Mouse (Mus musculus): ENCODE results near the gene Rara. TPM values are rescaled to one million over a fixed set of nuclear protein-coding genes. Genes with fewer than 3 reads are reported as not detected.

The Rara gene
- polyA plus RNA-seq, 1 experiment from 2014 or later: 43.2 TPM

DNA sequence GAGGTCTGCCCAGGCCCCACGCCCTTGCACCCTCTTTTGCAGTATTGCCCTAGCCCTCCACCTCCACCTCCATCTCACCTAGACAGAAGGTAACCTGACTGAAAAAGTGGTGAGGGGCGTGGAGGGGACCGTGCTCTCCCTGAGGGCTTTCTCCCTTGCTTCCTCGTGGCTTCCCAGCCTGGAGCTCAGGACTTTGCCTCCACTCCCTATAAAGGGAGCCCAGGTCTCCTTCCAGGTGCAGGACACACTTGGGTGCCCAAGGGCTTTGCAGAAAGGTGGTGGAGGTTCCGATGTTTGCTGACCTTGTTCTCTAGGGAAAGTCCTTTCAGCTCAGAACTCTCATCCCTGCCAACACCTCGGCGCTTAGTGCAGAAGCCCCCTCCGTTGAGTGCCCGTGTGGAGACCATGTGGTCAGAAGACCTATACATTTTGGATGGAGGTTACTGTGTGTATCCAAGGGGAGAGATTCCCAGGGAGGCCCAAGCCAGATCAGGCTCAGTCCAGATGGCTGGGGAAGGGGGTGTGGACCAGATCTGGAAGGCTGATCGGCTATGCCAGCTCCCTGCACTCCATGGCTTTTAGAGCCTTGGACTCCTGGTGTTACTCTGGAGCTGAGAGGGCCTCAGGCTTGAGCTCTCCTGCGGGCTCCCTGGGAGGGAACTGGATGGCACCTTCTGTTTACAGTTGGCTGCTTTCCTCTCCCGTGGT, 722 bp downstream of the Rara start:
- no peaks in the 10 kb centered on the region for H3K9me3 ChIP-seq (ENCODE audit: low read depth, low read length)
- no peaks in the 10 kb centered on the region for H3K36me3 ChIP-seq (ENCODE audit: insufficient read depth)
- H3K9ac ChIP-seq: peak overlapping the region; percentile 77
- 8% methylated on average over 12 of the region's 12 CpGs for WGBS
- peak overlapping the region; percentile 92 for H3K27ac ChIP-seq (ENCODE audit: low read depth)
- DNase-seq (no peak), ATAC-seq (ENCODE audit: insufficient read depth) (no peak)
- peak overlapping the region; percentile 91 for H3K4me2 ChIP-seq
- H3K4me3 ChIP-seq (ENCODE audit: low read depth, low read length): peak overlapping the region; percentile 63
- no peaks in the 10 kb centered on the region for H3K27me3 ChIP-seq (ENCODE audit: insufficient read depth, low read length)
- no peak for TF ChIP-seq CTCF (IDR thresholded peaks at IDR 0.05; ENCODE audit: low read depth)
- peaks cover 92% of the 10 kb centered on the region for H3K4me1 ChIP-seq (ENCODE audit: insufficient read depth)

DNA sequence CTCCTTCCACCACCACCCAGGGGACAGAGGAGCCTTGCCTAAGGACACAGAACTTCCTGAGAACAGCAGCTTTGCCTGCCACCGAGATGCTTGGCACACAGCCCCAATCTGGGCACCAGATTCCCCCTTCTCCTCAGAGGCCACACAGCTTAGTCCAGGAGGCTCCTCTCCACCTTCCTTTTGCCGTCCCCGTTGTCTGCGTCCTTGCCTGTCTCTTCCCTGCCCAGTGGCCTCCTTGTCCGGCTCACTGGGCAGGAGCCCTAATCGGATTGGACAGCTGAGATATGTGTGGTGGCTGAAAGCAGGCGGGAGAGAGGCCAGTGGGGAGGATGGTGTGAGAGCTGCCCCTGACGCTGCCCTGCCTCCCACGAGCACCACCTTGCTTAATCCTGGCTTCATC, 1.9 kb downstream of the Rara start:
- ATAC-seq (ENCODE audit: insufficient read depth) (no peak), DNase-seq (peak; percentile 45)
- H3K4me3 ChIP-seq (ENCODE audit: low read depth, low read length): peak overlapping the region; percentile 63
- 7% methylated on average over 9 of the region's 9 CpGs for WGBS
- no peak for TF ChIP-seq CTCF (IDR thresholded peaks at IDR 0.05; ENCODE audit: low read depth)
- peaks cover 82% of the 10 kb centered on the region for H3K4me1 ChIP-seq (ENCODE audit: insufficient read depth)
- H3K36me3 ChIP-seq (ENCODE audit: insufficient read depth): no peaks in the 10 kb centered on the region
- H3K27me3 ChIP-seq (ENCODE audit: insufficient read depth, low read length): no peaks in the 10 kb centered on the region
- H3K4me2 ChIP-seq: peak overlapping the region; percentile 91
- peak overlapping the region; percentile 92 for H3K27ac ChIP-seq (ENCODE audit: low read depth)
- H3K9ac ChIP-seq: peak overlapping the region; percentile 1; the same call in 1 of the 2 replicates
- H3K9me3 ChIP-seq (ENCODE audit: low read depth, low read length): no peaks in the 10 kb centered on the region

DNA sequence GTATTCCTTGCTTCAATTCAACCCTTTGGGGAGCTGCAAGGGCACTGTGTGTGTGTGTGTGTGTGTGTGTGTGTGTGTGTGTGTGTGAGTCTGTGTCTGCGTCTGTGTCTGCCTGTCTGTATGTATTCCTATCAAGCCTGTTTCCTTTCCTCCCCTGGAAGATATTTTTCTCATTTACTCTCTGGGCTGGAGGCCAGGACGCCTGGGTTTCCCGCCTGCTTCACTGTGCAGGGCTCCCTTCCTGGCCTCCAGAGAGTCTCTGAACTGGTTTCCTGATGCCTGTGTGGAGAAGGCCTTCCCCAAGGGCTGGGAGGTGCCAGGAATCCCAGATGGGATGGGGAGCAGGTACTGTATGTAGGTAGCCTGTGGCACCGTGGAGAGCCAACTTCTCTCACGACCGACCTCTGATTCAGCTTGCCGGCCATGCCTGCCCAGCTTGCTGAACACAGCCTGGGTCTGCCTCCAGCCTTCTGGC, 2.5 kb downstream of the Rara start:
- Histone ChIP-seq H3K4me3 (ENCODE audit: low read depth, low read length) (peak overlapping the region; percentile 63; the same call in 1 of the 2 replicates), H3K9me3 (ENCODE audit: low read depth, low read length) (no peaks in the 10 kb centered on the region), H3K9ac (peak overlapping the region; percentile 9), H3K36me3 (ENCODE audit: insufficient read depth) (no peaks in the 10 kb centered on the region), H3K4me2 (peak overlapping the region; percentile 91), H3K27ac (ENCODE audit: low read depth) (peak overlapping the region; percentile 92), H3K27me3 (ENCODE audit: insufficient read depth, low read length) (no peaks in the 10 kb centered on the region), H3K4me1 (ENCODE audit: insufficient read depth) (peaks cover 75% of the 10 kb centered on the region)
- DNase-seq (peak; percentile 78), ATAC-seq (ENCODE audit: insufficient read depth) (no peak)
- no peak for TF ChIP-seq CTCF (IDR thresholded peaks at IDR 0.05; ENCODE audit: low read depth)
- 36% methylated on average over 7 of the region's 7 CpGs for WGBS

DNA sequence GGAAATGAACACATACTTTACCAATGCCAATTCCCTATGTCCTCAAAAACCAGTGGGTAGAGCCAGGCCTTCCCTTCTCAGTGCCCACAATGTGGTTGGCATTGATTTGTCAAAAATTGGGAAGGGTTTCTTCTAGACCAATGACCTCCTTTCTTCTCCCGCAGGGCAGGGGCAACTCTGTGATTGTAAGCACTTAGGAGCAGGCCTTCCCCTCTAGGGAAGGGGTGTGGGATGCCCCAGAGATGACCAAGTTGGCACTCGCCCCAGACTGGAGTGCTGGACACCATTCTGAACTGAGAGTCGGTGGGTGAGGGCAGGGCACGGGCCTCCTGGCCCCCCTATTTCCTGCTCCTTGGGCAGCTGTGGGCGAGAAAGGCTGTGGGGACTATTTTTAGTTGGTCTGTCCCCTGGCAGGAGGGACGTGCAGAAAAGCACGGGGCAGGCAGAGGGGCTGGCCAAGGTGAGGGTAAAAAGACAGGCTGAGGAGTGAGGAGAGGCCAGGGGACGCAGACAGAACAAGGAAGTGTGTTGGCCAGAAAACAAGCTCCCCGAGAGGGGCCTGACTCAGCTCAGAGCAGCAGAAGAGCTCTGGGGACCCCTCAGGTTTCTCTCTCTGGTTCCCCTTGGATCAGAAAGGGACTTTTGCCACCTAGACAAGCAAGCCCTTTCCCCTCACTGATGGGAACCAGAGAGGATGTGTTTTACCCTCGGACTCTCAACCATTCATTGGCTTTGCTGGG, 3.3 kb downstream of the Rara start:
- WGBS: 17% methylated on average over 10 of the region's 10 CpGs
- H3K36me3 ChIP-seq (ENCODE audit: insufficient read depth): no peaks in the 10 kb centered on the region
- peaks cover 74% of the 10 kb centered on the region for H3K4me1 ChIP-seq (ENCODE audit: insufficient read depth)
- H3K27me3 ChIP-seq (ENCODE audit: insufficient read depth, low read length): no peaks in the 10 kb centered on the region
- H3K4me2 ChIP-seq: peak overlapping the region; percentile 91
- no peak for TF ChIP-seq CTCF (IDR thresholded peaks at IDR 0.05; ENCODE audit: low read depth)
- H3K4me3 ChIP-seq (ENCODE audit: low read depth, low read length): no peak overlapping the region
- peak; percentile 45 for DNase-seq
- peak overlapping the region; percentile 33 for H3K9ac ChIP-seq
- no peaks in the 10 kb centered on the region for H3K9me3 ChIP-seq (ENCODE audit: low read depth, low read length)
- no peak for ATAC-seq (ENCODE audit: insufficient read depth)
- H3K27ac ChIP-seq (ENCODE audit: low read depth): peak overlapping the region; percentile 92

DNA sequence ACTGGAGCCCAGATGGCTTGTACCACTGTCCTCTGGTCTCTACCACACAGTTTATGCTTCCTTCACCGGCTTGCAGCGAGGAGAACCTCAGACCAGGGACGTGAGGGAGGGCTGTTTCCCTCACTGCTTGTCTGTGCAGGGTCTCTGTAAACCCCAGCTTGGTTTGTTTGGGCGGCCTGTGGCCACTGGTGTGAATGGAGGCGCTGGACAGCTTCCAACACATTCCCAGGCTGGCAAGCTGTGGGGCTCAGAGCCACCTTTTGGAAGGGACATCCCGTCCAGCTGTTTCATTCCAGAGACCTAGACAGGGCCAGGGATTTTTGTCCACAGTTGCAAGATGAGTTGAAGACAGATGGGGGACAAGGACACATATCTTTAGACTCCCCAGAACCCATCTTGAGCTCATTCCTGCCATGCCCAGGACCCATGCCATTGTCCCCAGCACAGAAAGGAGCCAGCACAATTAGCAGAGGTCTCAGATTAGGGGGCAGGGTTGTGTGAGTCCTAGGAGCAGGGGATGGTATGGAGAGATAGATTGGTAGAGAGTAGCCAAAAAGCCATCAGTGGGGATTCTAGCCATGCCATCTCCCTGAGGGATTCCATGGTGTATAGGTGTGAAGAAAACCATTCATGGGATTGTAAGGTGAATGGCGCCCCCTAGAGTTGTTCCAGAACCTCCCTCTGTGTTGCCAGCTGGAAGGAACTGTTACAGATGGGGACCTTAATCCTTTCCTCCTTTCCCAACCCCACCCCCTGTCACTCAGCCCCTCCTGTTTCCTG, 4.1 kb downstream of the Rara start:
- Histone ChIP-seq H3K4me1 (ENCODE audit: insufficient read depth) (peaks cover 72% of the 10 kb centered on the region), H3K4me3 (ENCODE audit: low read depth, low read length) (no peak overlapping the region), H3K4me2 (peak overlapping the region; percentile 91), H3K9ac (peak overlapping the region; percentile 33), H3K36me3 (ENCODE audit: insufficient read depth) (no peaks in the 10 kb centered on the region), H3K27ac (ENCODE audit: low read depth) (peak overlapping the region; percentile 92), H3K27me3 (ENCODE audit: insufficient read depth, low read length) (no peaks in the 10 kb centered on the region), H3K9me3 (ENCODE audit: low read depth, low read length) (no peaks in the 10 kb centered on the region)
- DNase-seq (peak; percentile 83), ATAC-seq (ENCODE audit: insufficient read depth) (peak; percentile 17; the same call in 1 of the 2 replicates)
- TF ChIP-seq CTCF (IDR thresholded peaks at IDR 0.05; ENCODE audit: low read depth): peak; percentile 52
- WGBS: 11% methylated on average over 7 of the region's 7 CpGs

DNA sequence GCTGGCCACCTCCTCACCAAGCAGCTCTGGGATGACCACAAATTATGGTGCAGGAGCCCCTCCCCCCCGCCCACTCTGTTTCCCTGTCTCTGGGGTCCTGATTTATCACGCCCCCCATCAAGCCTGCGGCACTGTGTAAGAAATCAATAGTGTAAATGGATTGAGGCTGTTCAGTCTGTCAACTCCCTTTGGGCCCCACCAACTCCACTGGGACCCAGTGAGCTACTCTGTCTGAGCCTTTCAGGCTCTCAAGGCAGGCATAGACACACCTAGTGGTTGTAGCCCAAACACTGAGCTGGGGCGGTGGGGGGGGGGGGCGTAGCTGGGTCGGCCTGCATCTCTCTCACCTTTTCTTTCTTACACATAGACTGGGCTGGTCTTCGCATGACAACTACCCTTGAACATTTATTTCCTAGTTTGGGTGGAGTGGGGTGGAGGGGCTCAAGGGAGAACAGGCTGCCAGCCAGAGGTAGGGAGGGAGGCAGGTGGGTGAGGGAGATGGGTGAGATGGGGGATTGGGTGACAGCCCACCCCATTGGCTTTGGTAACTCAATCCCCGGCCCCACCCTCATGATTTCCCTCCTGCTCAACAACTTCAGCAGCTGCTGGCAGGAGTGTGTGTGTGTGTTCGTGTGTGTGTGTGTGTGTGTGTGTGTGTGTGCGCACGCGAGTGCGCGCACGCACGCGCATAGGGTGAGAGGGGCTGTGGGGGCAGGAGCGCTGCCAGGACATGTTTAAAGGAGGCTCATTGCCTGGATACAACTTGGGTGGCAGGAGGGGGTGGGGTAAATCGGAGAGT, 4.9 kb downstream of the Rara start:
- TF ChIP-seq CTCF (IDR thresholded peaks at IDR 0.05; ENCODE audit: low read depth): no peak
- peak overlapping the region; percentile 5; the same call in 1 of the 2 replicates for H3K4me3 ChIP-seq (ENCODE audit: low read depth, low read length)
- no peaks in the 10 kb centered on the region for H3K9me3 ChIP-seq (ENCODE audit: low read depth, low read length)
- H3K27me3 ChIP-seq (ENCODE audit: insufficient read depth, low read length): no peaks in the 10 kb centered on the region
- DNase-seq (peak; percentile 77), ATAC-seq (ENCODE audit: insufficient read depth) (no peak)
- H3K4me2 ChIP-seq: peak overlapping the region; percentile 91
- H3K36me3 ChIP-seq (ENCODE audit: insufficient read depth): no peaks in the 10 kb centered on the region
- WGBS: 9% methylated on average over 19 of the region's 19 CpGs
- no peak overlapping the region for H3K9ac ChIP-seq
- peaks cover 68% of the 10 kb centered on the region for H3K4me1 ChIP-seq (ENCODE audit: insufficient read depth)
- peak overlapping the region; percentile 92 for H3K27ac ChIP-seq (ENCODE audit: low read depth)

Data from lung, embryonic 14.5 days (tissue).